Mouse (Mus musculus): Measurements from ENCODE around the gene Cmss1.

DNA sequence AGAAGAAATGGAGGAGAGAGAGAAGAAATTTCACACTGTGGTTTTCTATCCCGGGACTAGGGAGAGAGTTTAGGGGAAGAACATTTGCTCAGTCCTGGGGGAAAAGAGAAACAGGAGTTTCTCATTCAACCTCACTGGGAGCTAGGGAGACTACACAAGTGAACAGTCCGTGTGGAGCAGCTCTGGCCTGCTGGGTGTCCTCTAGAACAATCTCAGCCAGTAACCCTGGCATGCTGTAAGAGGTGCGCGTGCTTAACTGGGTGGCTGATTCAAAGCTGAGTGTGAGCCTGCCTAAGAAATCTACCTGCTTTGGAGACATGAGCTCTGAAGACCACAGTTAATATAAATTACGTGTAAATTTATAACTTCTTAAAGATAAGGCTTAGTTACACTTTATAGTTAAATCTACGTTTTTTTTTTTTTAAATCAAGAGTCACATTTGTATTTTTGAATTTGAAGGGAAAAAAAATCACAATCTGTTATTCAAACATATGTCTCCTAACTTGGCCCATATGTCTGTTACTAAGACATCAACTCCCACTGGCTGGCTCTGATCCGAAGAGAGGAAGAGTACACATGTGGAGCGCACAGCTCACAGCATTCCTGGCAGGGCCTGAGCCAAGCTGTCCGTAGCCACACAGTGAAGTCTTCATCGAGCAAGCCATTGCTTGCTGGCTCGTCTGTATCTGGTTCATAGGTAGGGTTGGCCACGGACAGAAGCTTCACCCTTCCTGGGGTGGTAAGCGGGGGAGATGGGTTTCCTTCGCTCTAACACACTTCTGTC, 338.4 kb downstream of the Cmss1 start:
- TF ChIP-seq GATA1 (IDR thresholded peaks at IDR 0.05; ENCODE audit: low read length) (no peak), TAL1 (IDR thresholded peaks at IDR 0.05; ENCODE audit: low read length) (no peak)
